Mouse (Mus musculus) thymus, postnatal 0 days (tissue): ENCODE measurements around the gene Ybx3. TPM values are rescaled to one million over a fixed set of nuclear protein-coding genes. Genes with fewer than 3 reads are reported as not detected.

Source experiments
- DNase-seq: peaks from one replicate; pipeline ENCODE4 v3.0.0-alpha.2; 2015; ENCODE audit warnings: low spot score
- polyA plus RNA-seq: library from polyadenylated mRNA; unstranded; fragments of >200 nt; fragmentation: Nextera tagmentation; extraction: Ambion mirVana; gene quantifications from 2 replicates; pipeline ENCODE4 v1.2.1, GENCODE M21; 2015

The Ybx3 gene
- polyA plus RNA-seq, 1 experiment from 2014 or later, result 47.6 TPM

DNA sequence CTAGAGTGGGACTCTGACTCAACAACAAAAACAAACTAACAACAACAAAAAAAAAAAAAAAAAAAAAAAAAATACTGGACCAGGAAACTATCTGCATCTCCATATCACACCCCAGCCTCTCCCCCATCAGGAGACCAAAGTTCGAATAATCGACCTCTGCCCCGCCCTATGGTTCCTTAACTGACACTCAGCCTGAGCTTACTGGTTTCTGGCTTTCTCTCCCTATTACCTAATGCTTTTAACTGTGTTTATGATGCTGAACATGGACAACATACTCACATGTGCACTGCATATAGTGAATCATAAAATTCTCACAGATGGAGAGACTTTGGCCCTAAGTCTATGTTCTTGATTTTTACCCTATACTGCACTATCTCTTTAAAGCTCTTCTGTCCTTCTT lies 49.0 kb downstream of the Ybx3 start:
- DNase-seq, result no peak

DNA sequence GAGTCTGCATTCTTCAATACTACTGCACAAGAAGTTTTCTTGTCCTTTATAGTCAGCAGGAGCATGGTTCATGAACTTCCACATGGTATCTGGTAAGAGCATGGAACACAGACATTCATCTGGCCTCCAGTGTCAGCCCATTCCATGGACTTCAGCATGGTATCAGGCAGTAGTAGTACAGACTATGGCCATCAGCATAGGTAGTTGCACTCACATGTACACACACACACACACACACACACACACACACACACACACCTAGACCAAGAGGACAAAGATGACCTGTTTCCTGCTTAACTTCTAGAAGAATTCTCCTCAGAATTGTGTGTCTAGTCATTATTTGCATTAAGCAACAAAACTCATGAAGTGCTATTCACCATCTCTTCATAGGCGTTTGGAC lies 49.5 kb downstream of the Ybx3 start:
- DNase-seq, result no peak

- DNase-seq, result no peak
Measured at GRCm38 (mm10) chr6:131327076-131327475, 61.2 kb downstream of the Ybx3 start.

GRCm38 (mm10) chr6:131321854-131322639 lies 66.2 kb downstream of the Ybx3 start:
- DNase-seq, result no peak

DNA sequence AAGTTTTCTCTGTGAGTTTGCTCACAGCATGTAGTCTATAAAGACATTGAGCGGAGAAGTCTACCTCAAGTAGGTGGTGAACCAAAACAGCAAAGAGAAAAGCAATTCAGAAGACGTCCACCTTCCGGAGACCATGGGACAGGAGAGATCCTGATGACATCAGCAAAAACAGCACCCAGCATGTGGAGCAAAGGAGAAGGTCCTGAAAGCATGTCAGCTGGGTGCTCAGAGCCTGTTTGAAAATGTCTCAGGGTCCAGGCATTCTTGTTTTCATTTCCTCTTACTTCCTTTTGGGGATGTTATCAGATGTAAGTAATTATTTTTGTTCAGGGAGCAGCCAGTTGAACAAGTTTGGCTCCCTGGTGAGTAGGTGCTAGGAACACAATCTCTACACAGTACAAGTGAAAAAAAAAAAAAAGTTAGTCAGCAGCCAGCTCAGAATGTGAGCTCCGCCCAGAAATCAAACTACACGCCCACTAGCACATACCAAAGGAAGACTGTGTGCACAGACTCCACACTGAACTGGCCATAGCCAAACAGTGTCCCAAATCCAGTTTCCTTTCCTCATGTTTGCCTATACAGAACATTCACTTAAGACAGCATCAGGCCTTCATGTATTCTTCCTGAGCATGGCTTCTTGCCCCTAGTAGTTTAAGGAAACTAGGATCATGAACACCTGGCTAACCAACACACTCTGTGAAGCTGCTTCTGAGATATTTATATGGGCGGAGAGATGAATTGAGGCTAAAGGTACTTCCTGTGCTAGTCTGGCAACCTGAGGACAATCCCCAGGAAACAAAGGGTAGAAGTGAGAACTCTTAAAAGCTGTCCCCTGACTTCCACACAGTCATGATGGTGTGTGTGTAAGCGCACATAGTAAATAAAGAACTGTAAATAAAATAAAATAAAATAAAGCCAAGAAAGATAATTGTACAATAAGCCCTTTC lies 71.8 kb downstream of the Ybx3 start:
- no peak for DNase-seq

Other genes with a start within 250 kb of the Ybx3 start
- 0.08 TPM in 1 of 2 replicates, not detected in the other for gene Klra2, start 141.1 kb downstream of the Ybx3 start, polyA plus RNA-seq
- gene Magohb, start 95.2 kb downstream of the Ybx3 start, polyA plus RNA-seq, result 66.5 and 68.5 TPM in 2 replicates
- gene Styk1, start 34.9 kb downstream of the Ybx3 start, polyA plus RNA-seq, result 0.14 and 0.32 TPM in 2 replicates
- gene 5430401F13Rik, start 97.9 kb upstream of the Ybx3 start, polyA plus RNA-seq, result not detected in 2 replicates
- 0.37 and 0.48 TPM in 2 replicates for gene Gm6619, start 97.9 kb upstream of the Ybx3 start, polyA plus RNA-seq
- not detected in 2 replicates for gene Tas2r130, start 242.4 kb upstream of the Ybx3 start, polyA plus RNA-seq